Mouse (Mus musculus) stomach, postnatal 0 days (tissue): ENCODE data around the gene Pwwp2a. TPM values are rescaled to one million over a fixed set of nuclear protein-coding genes. Genes with fewer than 3 reads are reported as not detected.

ENCODE experiments used
- ATAC-seq: fragments of 200-750 bp; cut with Nextera tagmentation; 2 replicates; pipeline ENCODE4 v1.8.0; 2017; ENCODE audit not compliant: low FRiP score, low TSS enrichment
- DNase-seq: peaks from one replicate; pipeline ENCODE4 v3.0.0-alpha.2; 2016; ENCODE audit warnings: low spot score
- H3K27ac ChIP-seq: fragments of 300-500 bp; sonication (generic); replicated peaks from 2 replicates; pipeline ENCODE4 v1.5.1; 2014; ENCODE audit warnings: mild to moderate bottlenecking, control low read depth
- H3K27me3 ChIP-seq: fragments of 300-500 bp; sonication (generic); 2 replicates; pipeline ENCODE4 v1.6.1; 2014; ENCODE audit warnings: low read length; ENCODE audit not compliant: control insufficient read depth, insufficient read depth
- H3K36me3 ChIP-seq: fragments of 300-500 bp; sonication (generic); 2 replicates; pipeline ENCODE4 v1.6.1; 2014; ENCODE audit warnings: low read length, mixed read lengths; ENCODE audit not compliant: control insufficient read depth, insufficient read depth
- H3K4me1 ChIP-seq: fragments of 300-500 bp; sonication (generic); replicated peaks from 2 replicates; pipeline ENCODE4 v1.6.1; 2014; ENCODE audit warnings: antibody characterized with exemption; ENCODE audit not compliant: control insufficient read depth, insufficient read depth
- H3K4me2 ChIP-seq: fragments of 300-500 bp; sonication (generic); replicated peaks from 2 replicates; pipeline ENCODE4 v1.6.1; 2014; ENCODE audit warnings: low read depth, mild to moderate bottlenecking, control low read depth, moderate library complexity
- H3K4me3 ChIP-seq: fragments of 300-500 bp; sonication (generic); 2 replicates; pipeline ENCODE4 v1.5.1; 2014; ENCODE audit warnings: low read depth, low read length, control low read depth
- H3K9ac ChIP-seq: fragments of 300-500 bp; sonication (generic); 2 replicates; pipeline ENCODE4 v1.6.1; 2014; ENCODE audit warnings: mild to moderate bottlenecking, low read length, control low read depth, mixed read lengths
- H3K9me3 ChIP-seq: fragments of 300-500 bp; sonication (generic); 2 replicates; pipeline ENCODE4 v1.6.1; 2016; ENCODE audit warnings: low read length; ENCODE audit not compliant: control insufficient read depth
- CTCF ChIP-seq: IDR thresholded peaks from 2 replicates; pipeline ENCODE4 v1.5.1; 2016; ENCODE audit warnings: antibody characterized with exemption, low read depth, mild to moderate bottlenecking, moderate library complexity
- EP300 ChIP-seq: optimal IDR thresholded peaks from 2 replicates; pipeline ENCODE3; 2016; ENCODE audit warnings: antibody characterized with exemption
- WGBS: fragments of 180-500 bp; shearing (Covaris S2); extraction: QIAGEN DNeasy Blood & Tissue Kit; methylation state at CpG from one replicate; pipeline ENCODE4 v1.1.7; 2014; 5-methylcytosine and 5-hydroxymethylcytosine counted together
- polyA plus RNA-seq: library from polyadenylated mRNA; unstranded; fragments of >200 nt; fragmentation: Nextera tagmentation; extraction: Ambion mirVana; gene quantifications from 2 replicates; pipeline ENCODE4 v1.2.1, GENCODE M21; 2015

Pwwp2a gene
- polyA plus RNA-seq, 1 experiment from 2014 or later, result 11.3 TPM

DNA sequence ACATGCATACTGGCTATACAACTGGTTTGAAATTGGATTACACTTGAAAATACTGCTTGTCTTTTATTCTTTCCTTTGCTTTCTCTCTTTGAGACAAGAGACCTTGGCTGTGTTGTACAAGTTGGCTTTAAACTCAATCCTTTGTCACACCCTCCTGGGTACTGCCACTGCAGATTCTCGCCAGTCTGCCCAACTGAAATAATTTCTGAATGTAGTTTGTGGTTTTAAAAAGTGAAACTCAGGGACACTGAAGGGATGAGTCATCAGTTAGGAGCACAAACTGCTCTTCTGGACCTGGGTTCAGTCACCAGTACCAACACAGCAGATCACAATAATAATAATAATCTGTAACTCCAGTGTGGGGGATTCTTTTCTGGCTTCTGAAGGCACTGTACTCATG is 21.8 kb downstream of the Pwwp2a start:
- Histone ChIP-seq H3K27me3 (no peaks in the 10 kb centered on the region), H3K9ac (no peak overlapping the region), H3K4me1 (no peaks in the 10 kb centered on the region), H3K36me3 (peaks cover 5% of the 10 kb centered on the region), H3K27ac (no peak overlapping the region), H3K4me3 (no peak overlapping the region), H3K9me3 (no peaks in the 10 kb centered on the region), H3K4me2 (no peak overlapping the region)
- WGBS, result 61% methylated on average over 1 of the region's 1 CpGs
- no peak for ATAC-seq
- TF ChIP-seq EP300, result no peak
- DNase-seq, result no peak

DNA sequence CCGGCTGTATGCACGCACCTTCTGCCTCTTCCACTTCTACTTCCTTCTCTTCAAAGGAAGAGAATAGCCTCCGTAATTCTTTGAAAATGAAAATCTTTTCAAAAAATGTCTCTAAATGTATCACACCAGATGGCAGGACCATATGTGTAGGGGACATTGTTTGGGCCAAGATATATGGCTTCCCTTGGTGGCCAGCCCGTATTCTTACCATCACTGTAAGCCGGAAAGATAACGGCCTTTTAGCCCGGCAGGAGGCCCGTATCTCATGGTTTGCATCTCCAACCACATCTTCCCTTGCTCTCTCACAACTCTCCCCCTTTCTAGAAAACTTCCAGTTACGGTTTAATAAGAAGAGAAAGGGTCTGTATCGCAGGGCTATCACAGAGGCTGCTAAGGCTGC is 24.0 kb downstream of the Pwwp2a start:
- peaks cover 5% of the 10 kb centered on the region for H3K36me3 ChIP-seq
- DNase-seq (no peak), ATAC-seq (no peak)
- TF ChIP-seq CTCF (no peak), EP300 (no peak)
- WGBS, result 87% methylated on average over 10 of the region's 10 CpGs
- no peak overlapping the region for H3K4me3 ChIP-seq
- H3K27ac ChIP-seq, result no peak overlapping the region
- H3K4me2 ChIP-seq, result no peak overlapping the region
- no peaks in the 10 kb centered on the region for H3K4me1 ChIP-seq
- no peak overlapping the region for H3K9ac ChIP-seq
- H3K27me3 ChIP-seq, result no peaks in the 10 kb centered on the region
- H3K9me3 ChIP-seq, result no peaks in the 10 kb centered on the region

GRCm38 (mm10) chr11:43708409-43708808 is 26.6 kb downstream of the Pwwp2a start:
- peaks cover 5% of the 10 kb centered on the region for H3K36me3 ChIP-seq
- 85% methylated on average over 2 of the region's 2 CpGs for WGBS
- H3K4me2 ChIP-seq, result no peak overlapping the region
- H3K4me3 ChIP-seq, result no peak overlapping the region
- H3K9ac ChIP-seq, result no peak overlapping the region
- H3K9me3 ChIP-seq, result no peaks in the 10 kb centered on the region
- H3K27me3 ChIP-seq, result no peaks in the 10 kb centered on the region
- ATAC-seq (no peak), DNase-seq (no peak)
- H3K27ac ChIP-seq, result no peak overlapping the region
- TF ChIP-seq CTCF (no peak), EP300 (no peak)
- no peaks in the 10 kb centered on the region for H3K4me1 ChIP-seq

GRCm38 (mm10) chr11:43712178-43712577 is 30.4 kb downstream of the Pwwp2a start:
- Histone ChIP-seq H3K27me3 (no peaks in the 10 kb centered on the region), H3K4me1 (no peaks in the 10 kb centered on the region), H3K4me3 (no peak overlapping the region), H3K9ac (no peak overlapping the region), H3K9me3 (no peaks in the 10 kb centered on the region), H3K36me3 (peaks cover 6% of the 10 kb centered on the region), H3K27ac (no peak overlapping the region), H3K4me2 (no peak overlapping the region)
- TF ChIP-seq EP300 (no peak), CTCF (no peak)
- 92% methylated on average over 4 of the region's 4 CpGs for WGBS
- ATAC-seq (no peak), DNase-seq (no peak)

- DNase-seq, result no peak
- Histone ChIP-seq H3K9ac (no peak overlapping the region), H3K4me1 (no peaks in the 10 kb centered on the region), H3K4me2 (no peak overlapping the region), H3K9me3 (no peaks in the 10 kb centered on the region), H3K4me3 (no peak overlapping the region), H3K27me3 (no peaks in the 10 kb centered on the region), H3K36me3 (no peaks in the 10 kb centered on the region), H3K27ac (no peak overlapping the region)
- WGBS, result 79% methylated on average over 3 of the region's 3 CpGs
- TF ChIP-seq EP300 (no peak), CTCF (no peak)
- ATAC-seq, result no peak
Measured at GRCm38 (mm10) chr11:43723411-43723810, 41.6 kb downstream of the Pwwp2a start.

DNA sequence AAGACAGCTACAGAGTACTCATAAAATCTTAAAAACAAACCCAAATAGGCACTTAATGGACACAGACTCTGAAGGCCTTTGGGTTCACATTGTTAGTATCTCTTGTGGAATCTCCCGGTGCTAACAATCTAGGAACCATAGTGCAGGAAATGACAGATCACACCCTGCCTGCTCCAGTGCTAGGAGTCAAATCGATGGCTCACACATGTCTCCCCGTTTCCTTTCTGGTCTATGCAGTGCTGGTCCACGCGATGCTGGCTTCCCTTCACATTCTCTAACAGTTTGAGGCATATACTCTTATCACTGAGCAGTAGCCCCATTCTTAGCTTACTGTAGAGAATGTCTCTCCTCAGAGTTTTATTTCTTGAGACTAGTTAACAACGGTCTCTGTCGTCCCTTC is 46.0 kb downstream of the Pwwp2a start:
- no peak overlapping the region for H3K9ac ChIP-seq
- H3K4me1 ChIP-seq, result no peaks in the 10 kb centered on the region
- no peak overlapping the region for H3K4me2 ChIP-seq
- TF ChIP-seq CTCF (no peak), EP300 (no peak)
- no peaks in the 10 kb centered on the region for H3K27me3 ChIP-seq
- no peak overlapping the region for H3K4me3 ChIP-seq
- 67% methylated on average over 7 of the region's 7 CpGs for WGBS
- H3K9me3 ChIP-seq, result no peaks in the 10 kb centered on the region
- H3K36me3 ChIP-seq, result peaks cover 3% of the 10 kb centered on the region; the same call in 1 of the 2 replicates
- no peak for ATAC-seq
- H3K27ac ChIP-seq, result no peak overlapping the region
- DNase-seq, result no peak
